Comparison of ENCODE assay signal across 8 mouse cellular contexts in genomic region chr5:88564501-88565147, GRCm38 (mm10). TPM values are rescaled to one million over a fixed set of nuclear protein-coding genes. Genes with fewer than 3 reads are reported as not detected.
A peak's percentile ranks its signal among the peaks of the same experiment; 100 is the strongest.
DNase-seq lines count a peak whose midpoint lies in the region; ATAC-seq and TF ChIP-seq lines count a peak whose summit lies in the region.

TSS of gene Rufy3 (plus strand) at chr5:88565040.

- H3K27ac ChIP-seq in forebrain, embryonic 12.5 days, result peak within 1 kb of the TSS; percentile 93
- peak within 1 kb of the TSS; percentile 93 for H3K27ac ChIP-seq in heart, postnatal 0 days (ENCODE audit: low read depth)
- H3K27ac ChIP-seq in liver, postnatal 0 days (ENCODE audit: low read depth), result peak within 1 kb of the TSS; percentile 91
- H3K27ac ChIP-seq in neural tube, embryonic 14.5 days (ENCODE audit: low read depth, low read length), result peak within 1 kb of the TSS; percentile 85

- DNase-seq in c-Kit-positive CD71-positive TER-119-positive erythroid progenitor cells, embryonic 14.5 days (ENCODE audit: low spot score), result peak; percentile 44
- peak; percentile 82 for DNase-seq in heart, postnatal 0 days (ENCODE audit: low spot score)
- DNase-seq in kidney, postnatal 36 days, result peak; percentile 91 to 94
- peak; percentile 89 for DNase-seq in liver, postnatal 0 days
- DNase-seq in testis, postnatal 10 days (ENCODE audit: low spot score), result peak; percentile 92

- peak within 1 kb of the TSS; percentile 93 for H3K9ac ChIP-seq in forebrain, embryonic 12.5 days
- H3K9ac ChIP-seq in heart, postnatal 0 days (replicated peaks; ENCODE audit: low read depth, low read length), result peak within 1 kb of the TSS; percentile 82
- peak within 1 kb of the TSS; percentile 82 for H3K9ac ChIP-seq in liver, postnatal 0 days (replicated peaks)
- peak within 1 kb of the TSS; percentile 83 for H3K9ac ChIP-seq in neural tube, embryonic 14.5 days (replicated peaks; ENCODE audit: low read depth, low read length)

- TF ChIP-seq EP300 in heart, postnatal 0 days (IDR thresholded peaks at IDR 0.05; ENCODE audit: low read depth), result no peak
- no peak for TF ChIP-seq EP300 in liver, postnatal 0 days (IDR thresholded peaks at IDR 0.05; ENCODE audit: low read depth)

- peak within 1 kb of the TSS; percentile 72 for H3K4me2 ChIP-seq in forebrain, embryonic 12.5 days
- peak within 1 kb of the TSS; percentile 82 for H3K4me2 ChIP-seq in heart, postnatal 0 days (ENCODE audit: low read depth, low read length)
- peak within 1 kb of the TSS; percentile 97 for H3K4me2 ChIP-seq in liver, postnatal 0 days (ENCODE audit: low read depth, low read length)
- H3K4me2 ChIP-seq in neural tube, embryonic 14.5 days (ENCODE audit: low read depth, low read length), result peak within 1 kb of the TSS; percentile 66

- H3K36me3 ChIP-seq in E14TG2a.4 (ENCODE audit: insufficient read depth, low read length), result no peaks in the 10 kb centered on the region; the same call in 1 of the 2 replicates
- no peaks in the 10 kb centered on the region for H3K36me3 ChIP-seq in forebrain, embryonic 12.5 days (replicated peaks)
- 0 out of 2 replicates have a peak, but pooled peaks cover 4% of the 10 kb centered on the region for H3K36me3 ChIP-seq in heart, postnatal 0 days (replicated peaks; ENCODE audit: control insufficient read depth, insufficient read depth, low read length)
- no peaks in the 10 kb centered on the region for H3K36me3 ChIP-seq in liver, postnatal 0 days (replicated peaks; ENCODE audit: insufficient read depth, low read length)
- H3K36me3 ChIP-seq in neural tube, embryonic 14.5 days (ENCODE audit: control insufficient read depth, insufficient read depth, low read length), result no peaks in the 10 kb centered on the region

- H3K4me3 ChIP-seq in E14TG2a.4 (replicated peaks; ENCODE audit: low read length), result peak within 1 kb of the TSS; percentile 94
- H3K4me3 ChIP-seq in forebrain, embryonic 12.5 days (replicated peaks), result peak within 1 kb of the TSS; percentile 97
- H3K4me3 ChIP-seq in heart, postnatal 0 days (ENCODE audit: low read depth, low read length), result peak within 1 kb of the TSS; percentile 78
- peak within 1 kb of the TSS; percentile 91 for H3K4me3 ChIP-seq in liver, postnatal 0 days (ENCODE audit: low read depth, low read length)
- H3K4me3 ChIP-seq in neural tube, embryonic 14.5 days (ENCODE audit: low read depth, low read length), result peak within 1 kb of the TSS; percentile 88

- no peak for TF ChIP-seq CTCF in E14TG2a.4 (conservative IDR thresholded peaks at IDR 0.05; ENCODE audit: low read length)
- TF ChIP-seq CTCF in heart, postnatal 0 days (IDR thresholded peaks at IDR 0.05; ENCODE audit: low read depth), result peak; percentile 52
- TF ChIP-seq CTCF in liver, postnatal 0 days (IDR thresholded peaks at IDR 0.05; ENCODE audit: low read depth), result peak; percentile 66

- H3K9me3 ChIP-seq in E14TG2a.4 (ENCODE audit: low read length), result no peaks in the 10 kb centered on the region
- no peaks in the 10 kb centered on the region for H3K9me3 ChIP-seq in forebrain, embryonic 12.5 days
- H3K9me3 ChIP-seq in heart, postnatal 0 days (replicated peaks; ENCODE audit: control insufficient read depth, low read length), result no peaks in the 10 kb centered on the region
- no peaks in the 10 kb centered on the region for H3K9me3 ChIP-seq in liver, postnatal 0 days (ENCODE audit: low read length)
- no peaks in the 10 kb centered on the region for H3K9me3 ChIP-seq in neural tube, embryonic 14.5 days (ENCODE audit: control insufficient read depth, low read length)

- peaks cover 39% of the 10 kb centered on the region for H3K4me1 ChIP-seq in E14TG2a.4 (replicated peaks; ENCODE audit: low read depth, low read length)
- peaks cover 12% of the 10 kb centered on the region for H3K4me1 ChIP-seq in forebrain, embryonic 12.5 days
- 0 out of 2 replicates have a peak, but pooled peaks cover 6% of the 10 kb centered on the region for H3K4me1 ChIP-seq in heart, postnatal 0 days (ENCODE audit: control insufficient read depth, insufficient read depth)
- peaks cover 3% of the 10 kb centered on the region; the same call in 1 of the 2 replicates for H3K4me1 ChIP-seq in liver, postnatal 0 days (ENCODE audit: insufficient read depth)
- H3K4me1 ChIP-seq in neural tube, embryonic 14.5 days (ENCODE audit: control insufficient read depth, insufficient read depth, low read length), result 0 out of 2 replicates have a peak, but pooled peaks cover 3% of the 10 kb centered on the region

- H3K27me3 ChIP-seq in E14TG2a.4 (ENCODE audit: insufficient read depth, low read length), result peaks cover 6% of the 10 kb centered on the region; the same call in 1 of the 2 replicates
- no peaks in the 10 kb centered on the region for H3K27me3 ChIP-seq in forebrain, embryonic 12.5 days
- no peaks in the 10 kb centered on the region for H3K27me3 ChIP-seq in heart, postnatal 0 days (ENCODE audit: control insufficient read depth, insufficient read depth, low read length)
- no peaks in the 10 kb centered on the region for H3K27me3 ChIP-seq in liver, postnatal 0 days (ENCODE audit: insufficient read depth, low read length)
- no peaks in the 10 kb centered on the region for H3K27me3 ChIP-seq in neural tube, embryonic 14.5 days (ENCODE audit: control insufficient read depth, insufficient read depth, low read length)

- WGBS in forebrain, embryonic 12.5 days, result under 1% methylated on average over 46 of the region's 71 CpGs
- whole genome bisulfite sequencing in heart, postnatal 0 days, result 1% methylated on average over 59 of the region's 71 CpGs
- WGBS in liver, postnatal 0 days (ENCODE audit: insufficient replicate concordance), result 2% methylated on average over 45 of the region's 71 CpGs
- WGBS in neural tube, embryonic 14.5 days, result under 1% methylated on average over 52 of the region's 71 CpGs

- peak; percentile 91 for ATAC-seq in forebrain, embryonic 12.5 days (ENCODE audit: low FRiP score)
- ATAC-seq in heart, postnatal 0 days (ENCODE audit: insufficient read depth, low read depth), result peak; percentile 91
- ATAC-seq in liver, postnatal 0 days, result peak; percentile 90
- ATAC-seq in neural tube, embryonic 14.5 days (ENCODE audit: low read depth), result peak; percentile 83

RNA-seq across cellular contexts. Expression of gene Rufy3, which starts in this region (rescaled TPM):
- polyA plus RNA-seq in forebrain, embryonic 12.5 days (2016; fragmentation: Nextera tagmentation; extraction: Ambion mirVana), result 166 and 178 TPM in 2 replicates
- 12.7 and 15.2 TPM in 2 replicates for total RNA-seq in heart, postnatal 0 days (2014; rRNA removed; ENCODE audit: low replicate concordance)
- 6.8 and 7.3 TPM in 2 replicates for polyA plus RNA-seq in heart, postnatal 0 days (2015; fragmentation: Nextera tagmentation; extraction: Ambion mirVana)
- 6.8 and 7.0 TPM in 2 replicates for polyA plus RNA-seq in liver, postnatal 0 days (2015; fragmentation: Nextera tagmentation; extraction: Ambion mirVana)
- 300 and 310 TPM in 2 replicates for polyA plus RNA-seq in neural tube, embryonic 14.5 days (2014; fragmentation: Nextera tagmentation; extraction: Ambion mirVana)

Comparison
In these comparisons a context has a peak if more than half of its experiments do, and no peak if none do; other contexts are left out.
1. Peak in every context shown above with its lines: DNase-seq, ATAC-seq, H3K4me3 ChIP-seq and H3K27ac ChIP-seq.
2. RNA of gene Rufy3 (polyA plus RNA-seq): 300 to 310 TPM in neural tube, embryonic 14.5 days and 166 to 178 TPM in forebrain, embryonic 12.5 days; 6.8 to 7.3 TPM in heart, postnatal 0 days and 6.8 to 7.0 TPM in liver, postnatal 0 days; every median in the first group is over 10 times any median in the second.